Mouse (Mus musculus): ENCODE data around the gene Hps3. TPM values are rescaled to one million over a fixed set of nuclear protein-coding genes. Genes with fewer than 3 reads are reported as not detected.
"Not testable (repeated sequence)": the region's sequence is repeated elsewhere in the genome, so short reads cannot be mapped to it uniquely, and the experiment has no call there.

The Hps3 gene
- 13.6 and 17.5 TPM in 2 replicates for polyA plus RNA-seq (2014; fragmentation: Nextera tagmentation; extraction: Ambion mirVana)

DNA sequence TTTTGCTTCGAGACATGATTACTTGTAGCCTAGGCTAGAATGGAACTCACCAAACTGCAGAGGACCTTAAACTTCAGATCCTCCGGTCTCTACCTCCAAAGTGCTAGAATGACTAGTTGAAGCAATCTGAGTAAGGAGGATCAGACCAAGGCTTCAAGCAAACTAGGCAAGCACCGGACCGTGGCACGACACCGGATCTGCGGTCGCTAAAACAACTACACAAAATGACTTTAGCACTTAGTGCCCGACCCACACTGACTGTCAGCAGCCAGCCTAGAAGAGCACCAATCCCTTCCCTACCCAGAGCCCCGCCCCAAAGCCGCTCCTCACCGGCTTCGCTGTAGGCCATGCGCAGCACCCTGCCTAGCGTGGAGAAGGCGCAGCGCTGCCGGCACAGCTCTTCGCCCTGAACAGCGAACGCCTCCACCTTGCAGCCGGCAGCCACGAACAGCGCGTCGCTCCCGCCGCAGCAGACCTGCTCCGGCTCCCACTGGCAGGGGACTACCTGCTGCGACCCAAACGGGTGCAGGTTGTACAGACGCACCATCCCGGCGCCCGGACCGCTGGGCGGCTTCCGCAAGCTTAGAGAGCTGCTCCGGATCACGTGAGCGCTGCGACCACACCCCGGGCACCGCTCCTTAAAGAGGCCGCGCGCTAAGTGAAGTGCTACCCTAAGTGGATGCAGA lies at the start of gene Hps3:
TSS of gene Hps3 (minus strand) at position 597 of the 686 bp plus-strand sequence.
- Histone ChIP-seq H3K27ac (ENCODE audit: low read depth, low read length) (peak within 1 kb of the TSS; percentile 75), H3K36me3 (ENCODE audit: control insufficient read depth, insufficient read depth, low read length) (no peaks in the 10 kb centered on the region)
- under 1% methylated on average over 46 of the region's 47 CpGs for WGBS

GRCm38 (mm10) chr3:20082161-20082560 lies 47.0 kb upstream of the Hps3 start:
- Histone ChIP-seq H3K4me2 (ENCODE audit: low read depth, low read length) (no peak overlapping the region), H3K4me3 (ENCODE audit: low read depth, low read length) (no peak overlapping the region), H3K36me3 (ENCODE audit: control insufficient read depth, insufficient read depth, low read length) (peaks cover 11% of the 10 kb centered on the region; the same call in 1 of the 2 replicates), H3K9ac (replicated peaks; ENCODE audit: low read depth, low read length) (no peak overlapping the region), H3K27ac (ENCODE audit: low read depth, low read length) (no peak overlapping the region), H3K4me1 (ENCODE audit: control insufficient read depth, insufficient read depth, low read length) (no peaks in the 10 kb centered on the region), H3K27me3 (ENCODE audit: control insufficient read depth, insufficient read depth, low read length) (no peaks in the 10 kb centered on the region), H3K9me3 (ENCODE audit: control insufficient read depth, low read length) (no peaks in the 10 kb centered on the region)
- 82% methylated on average over 3 of the region's 3 CpGs for WGBS
- no peak for ATAC-seq (ENCODE audit: low read depth)

More for the DNA sequence above, at the start of gene Hps3:
- H3K9ac ChIP-seq (replicated peaks; ENCODE audit: low read depth, low read length), result peak within 1 kb of the TSS; percentile 74
- no peaks in the 10 kb centered on the region for H3K9me3 ChIP-seq (ENCODE audit: control insufficient read depth, low read length)
- ATAC-seq (ENCODE audit: low read depth), result peak; percentile 100
- H3K4me3 ChIP-seq (ENCODE audit: low read depth, low read length), result peak within 1 kb of the TSS; percentile 89
- H3K27me3 ChIP-seq (ENCODE audit: control insufficient read depth, insufficient read depth, low read length), result no peaks in the 10 kb centered on the region
- peak within 1 kb of the TSS; percentile 81 for H3K4me2 ChIP-seq (ENCODE audit: low read depth, low read length)
- H3K4me1 ChIP-seq (ENCODE audit: control insufficient read depth, insufficient read depth, low read length), result peaks cover 8% of the 10 kb centered on the region; the same call in 1 of the 2 replicates

- H3K27me3 ChIP-seq (ENCODE audit: control insufficient read depth, insufficient read depth, low read length), result no peaks in the 10 kb centered on the region
- no peak overlapping the region for H3K27ac ChIP-seq (ENCODE audit: low read depth, low read length)
- no peak overlapping the region for H3K9ac ChIP-seq (replicated peaks; ENCODE audit: low read depth, low read length)
- H3K4me1 ChIP-seq (ENCODE audit: control insufficient read depth, insufficient read depth, low read length), result no peaks in the 10 kb centered on the region
- no peak overlapping the region for H3K4me2 ChIP-seq (ENCODE audit: low read depth, low read length)
- H3K4me3 ChIP-seq (ENCODE audit: low read depth, low read length), result no peak overlapping the region
- 91% methylated on average over 11 of the region's 11 CpGs for WGBS
- no peak for ATAC-seq (ENCODE audit: low read depth)
- H3K36me3 ChIP-seq (ENCODE audit: control insufficient read depth, insufficient read depth, low read length), result peaks cover 9% of the 10 kb centered on the region; the same call in 1 of the 2 replicates
- no peaks in the 10 kb centered on the region for H3K9me3 ChIP-seq (ENCODE audit: control insufficient read depth, low read length)
These were observed 41.3 kb upstream of the Hps3 start for GRCm38 (mm10) chr3:20076145-20077053.

DNA sequence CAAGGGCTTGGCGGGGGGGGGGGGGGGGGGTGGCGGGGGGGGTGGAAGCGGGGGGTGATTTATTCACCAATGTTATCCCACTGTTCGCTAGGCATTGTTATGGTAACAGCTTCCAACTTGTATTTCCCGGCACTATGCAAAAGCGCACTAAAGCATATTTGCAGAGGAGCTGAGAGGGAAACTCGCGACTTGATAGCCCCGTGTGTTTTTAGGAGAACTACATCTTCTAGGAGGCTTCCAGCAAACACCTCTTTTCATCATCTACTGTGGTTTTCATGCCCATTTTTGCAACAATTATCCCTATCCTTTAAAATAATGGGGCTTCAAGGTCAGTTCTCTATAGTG lies 23.1 kb upstream of the Hps3 start:
- under 1% methylated on average over 6 of the region's 9 CpGs for WGBS
- Histone ChIP-seq H3K9ac (replicated peaks; ENCODE audit: low read depth, low read length) (peak overlapping the region; percentile 58; the same call in 1 of the 2 replicates), H3K4me3 (ENCODE audit: low read depth, low read length) (peak overlapping the region; percentile 45), H3K27ac (ENCODE audit: low read depth, low read length) (no peak overlapping the region), H3K27me3 (ENCODE audit: control insufficient read depth, insufficient read depth, low read length) (no peaks in the 10 kb centered on the region), H3K36me3 (ENCODE audit: control insufficient read depth, insufficient read depth, low read length) (0 out of 2 replicates have a peak, but pooled peaks cover 6% of the 10 kb centered on the region), H3K9me3 (ENCODE audit: control insufficient read depth, low read length) (no peaks in the 10 kb centered on the region), H3K4me1 (ENCODE audit: control insufficient read depth, insufficient read depth, low read length) (peaks cover 7% of the 10 kb centered on the region; the same call in 1 of the 2 replicates), H3K4me2 (ENCODE audit: low read depth, low read length) (peak overlapping the region; percentile 64)
- peak; percentile 60 for ATAC-seq (ENCODE audit: low read depth)

DNA sequence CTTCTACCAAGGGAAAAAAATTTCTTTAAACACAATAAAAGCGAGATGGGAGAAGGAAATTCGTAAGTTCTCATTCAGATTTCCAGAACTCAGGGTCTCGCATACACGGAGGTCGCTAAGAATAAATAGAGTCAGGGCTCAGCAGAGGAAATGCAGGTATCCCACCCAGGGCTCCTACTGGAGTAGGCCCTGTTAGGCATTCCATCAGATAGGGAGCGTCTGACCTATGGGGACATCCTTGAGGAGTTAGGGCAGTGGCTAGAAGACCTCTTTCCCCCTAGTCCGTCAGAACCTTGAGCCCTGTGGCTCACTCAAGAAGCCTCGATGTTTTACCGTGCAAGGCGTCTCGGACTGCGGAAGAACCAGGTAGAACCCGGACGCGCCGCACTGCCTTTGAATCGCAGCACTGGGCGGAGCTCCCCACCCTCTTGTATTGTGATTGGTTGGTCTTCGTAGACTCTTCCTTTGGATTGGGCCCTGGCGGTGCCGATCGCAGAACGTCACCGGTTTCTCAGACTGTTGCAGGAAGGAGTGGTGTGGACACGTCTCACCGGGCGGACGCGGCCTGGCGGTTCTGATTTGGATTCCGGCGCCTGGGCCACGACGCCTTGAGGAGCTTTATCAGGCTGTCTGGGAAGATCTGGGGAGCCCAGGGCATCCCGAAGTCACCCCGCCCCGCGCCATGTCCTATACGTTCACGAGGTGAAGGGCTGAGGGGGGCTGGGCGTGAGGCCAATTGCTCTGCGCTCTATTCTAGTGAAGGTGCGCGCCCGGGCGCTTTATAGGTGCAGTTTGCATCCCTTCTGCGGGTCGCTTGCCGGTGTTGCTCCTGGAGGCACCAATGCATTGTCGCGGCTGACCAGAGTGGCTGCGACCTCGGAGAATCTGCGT lies 22.4 kb upstream of the Hps3 start, which contains the start of gene Hltf:
TSS of gene Hltf (plus strand) at position 506 of the 891 bp plus-strand sequence.
- Histone ChIP-seq H3K36me3 (ENCODE audit: control insufficient read depth, insufficient read depth, low read length) (0 out of 2 replicates have a peak, but pooled peaks cover 4% of the 10 kb centered on the region), H3K9ac (replicated peaks; ENCODE audit: low read depth, low read length) (peak within 1 kb of the TSS; percentile 58), H3K27me3 (ENCODE audit: control insufficient read depth, insufficient read depth, low read length) (no peaks in the 10 kb centered on the region), H3K27ac (ENCODE audit: low read depth, low read length) (peak within 1 kb of the TSS; percentile 70; the same call in 1 of the 2 replicates), H3K4me2 (ENCODE audit: low read depth, low read length) (peak within 1 kb of the TSS; percentile 64), H3K4me3 (ENCODE audit: low read depth, low read length) (peak within 1 kb of the TSS; percentile 45), H3K4me1 (ENCODE audit: control insufficient read depth, insufficient read depth, low read length) (peaks cover 7% of the 10 kb centered on the region; the same call in 1 of the 2 replicates), H3K9me3 (ENCODE audit: control insufficient read depth, low read length) (no peaks in the 10 kb centered on the region)
- peak; percentile 100 for ATAC-seq (ENCODE audit: low read depth)
- WGBS, result under 1% methylated on average over 47 of the region's 54 CpGs

GRCm38 (mm10) chr3:20044736-20045135 lies 9.6 kb upstream of the Hps3 start:
- H3K9me3 ChIP-seq (ENCODE audit: control insufficient read depth, low read length); H3K27me3 ChIP-seq (ENCODE audit: control insufficient read depth, insufficient read depth, low read length); ATAC-seq (ENCODE audit: low read depth); H3K4me1 ChIP-seq (ENCODE audit: control insufficient read depth, insufficient read depth, low read length); H3K4me3 ChIP-seq (ENCODE audit: low read depth, low read length); H3K4me2 ChIP-seq (ENCODE audit: low read depth, low read length); H3K36me3 ChIP-seq (ENCODE audit: control insufficient read depth, insufficient read depth, low read length); H3K9ac ChIP-seq (replicated peaks; ENCODE audit: low read depth, low read length); H3K27ac ChIP-seq (ENCODE audit: low read depth, low read length): not testable (repeated sequence)
- WGBS, result 59% methylated on average over 3 of the region's 3 CpGs

DNA sequence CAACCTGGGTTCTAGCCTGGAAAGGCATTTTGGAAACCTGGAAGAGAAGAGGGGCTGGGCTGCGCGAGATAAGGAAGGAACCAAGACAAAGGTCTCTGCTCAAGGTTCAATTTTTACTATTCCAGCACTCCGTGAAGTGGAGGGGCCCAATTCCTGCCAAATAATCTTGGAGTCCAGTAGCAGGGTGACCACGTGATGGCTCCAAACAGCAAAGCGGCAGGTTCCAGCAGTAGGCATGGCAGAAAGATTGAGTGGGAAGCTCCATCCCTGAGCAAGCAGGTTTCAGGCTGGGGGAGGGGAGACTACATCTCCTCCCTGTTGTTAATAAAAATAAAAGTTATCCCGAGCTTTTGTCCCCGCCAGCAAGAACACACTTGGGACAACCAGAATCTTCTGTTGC lies 6.3 kb upstream of the Hps3 start:
- not testable (repeated sequence) for H3K9ac ChIP-seq (replicated peaks; ENCODE audit: low read depth, low read length); H3K27ac ChIP-seq (ENCODE audit: low read depth, low read length); H3K4me2 ChIP-seq (ENCODE audit: low read depth, low read length); H3K4me3 ChIP-seq (ENCODE audit: low read depth, low read length); ATAC-seq (ENCODE audit: low read depth); H3K9me3 ChIP-seq (ENCODE audit: control insufficient read depth, low read length); H3K4me1 ChIP-seq (ENCODE audit: control insufficient read depth, insufficient read depth, low read length); H3K36me3 ChIP-seq (ENCODE audit: control insufficient read depth, insufficient read depth, low read length); H3K27me3 ChIP-seq (ENCODE audit: control insufficient read depth, insufficient read depth, low read length)
- 96% methylated on average over 7 of the region's 7 CpGs for WGBS

- Histone ChIP-seq H3K4me1 (ENCODE audit: control insufficient read depth, insufficient read depth, low read length) (peaks cover 8% of the 10 kb centered on the region; the same call in 1 of the 2 replicates), H3K4me2 (ENCODE audit: low read depth, low read length) (no peak overlapping the region), H3K4me3 (ENCODE audit: low read depth, low read length) (no peak overlapping the region), H3K9me3 (ENCODE audit: control insufficient read depth, low read length) (no peaks in the 10 kb centered on the region), H3K9ac (replicated peaks; ENCODE audit: low read depth, low read length) (no peak overlapping the region), H3K27me3 (ENCODE audit: control insufficient read depth, insufficient read depth, low read length) (no peaks in the 10 kb centered on the region), H3K27ac (ENCODE audit: low read depth, low read length) (no peak overlapping the region), H3K36me3 (ENCODE audit: control insufficient read depth, insufficient read depth, low read length) (no peaks in the 10 kb centered on the region)
- WGBS, result 78% methylated on average over 4 of the region's 4 CpGs
- ATAC-seq (ENCODE audit: low read depth), result no peak
These were observed 954 bp upstream of the Hps3 start for GRCm38 (mm10) chr3:20036069-20036468.

All from neural tube, embryonic 14.5 days (tissue).